Mouse (Mus musculus) liver, postnatal 0 days (tissue): ENCODE measurements around the gene Sprr2d. TPM values are rescaled to one million over a fixed set of nuclear protein-coding genes. Genes with fewer than 3 reads are reported as not detected.

Experiments
- ATAC-seq: fragments of 200-750 bp; cut with Nextera tagmentation; 2 replicates; pipeline ENCODE4 v1.8.0; 2017; ENCODE audit warnings: mild to moderate bottlenecking, moderate library complexity
- DNase-seq: peaks from one replicate; pipeline ENCODE4 v3.0.0-alpha.2; 2016
- H3K27ac ChIP-seq: fragments of 300-500 bp; sonication (generic); 2 replicates; pipeline ENCODE4 v1.5.1; 2014; ENCODE audit warnings: antibody characterized with exemption, moderate library complexity, mild to moderate bottlenecking, low read depth
- H3K27me3 ChIP-seq: fragments of 300-500 bp; sonication (generic); 2 replicates; pipeline ENCODE4 v1.6.1; 2014; ENCODE audit warnings: low read length, control low read depth, mixed read lengths; ENCODE audit not compliant: insufficient read depth
- H3K36me3 ChIP-seq: fragments of 300-500 bp; sonication (generic); replicated peaks from 2 replicates; pipeline ENCODE4 v1.6.1; 2014; ENCODE audit warnings: mild to moderate bottlenecking, control low read depth, low read length, moderate library complexity, mixed read lengths; ENCODE audit not compliant: insufficient read depth
- H3K4me1 ChIP-seq: fragments of 300-500 bp; sonication (generic); 2 replicates; pipeline ENCODE4 v1.6.1; 2014; ENCODE audit warnings: antibody characterized with exemption, mild to moderate bottlenecking, control low read depth; ENCODE audit not compliant: insufficient read depth
- H3K4me2 ChIP-seq: fragments of 300-500 bp; sonication (generic); 2 replicates; pipeline ENCODE4 v1.6.1; 2014; ENCODE audit warnings: low read depth, mild to moderate bottlenecking, low read length, moderate library complexity, mixed read lengths
- H3K4me3 ChIP-seq: fragments of 300-500 bp; sonication (generic); 2 replicates; pipeline ENCODE4 v1.5.1; 2014; ENCODE audit warnings: low read depth, low read length
- H3K9ac ChIP-seq: fragments of 300-500 bp; sonication (generic); replicated peaks from 2 replicates; pipeline ENCODE4 v1.6.1; 2014; ENCODE audit warnings: mild to moderate bottlenecking, moderate library complexity
- H3K9me3 ChIP-seq: fragments of 300-500 bp; sonication (generic); 2 replicates; pipeline ENCODE4 v1.6.1; 2016; ENCODE audit warnings: mild to moderate bottlenecking, control low read depth, low read length, mixed read lengths
- CTCF ChIP-seq: sonication (generic); IDR thresholded peaks from 2 replicates; pipeline ENCODE4 v1.5.1; 2016; ENCODE audit warnings: antibody characterized with exemption, low read depth
- EP300 ChIP-seq: IDR thresholded peaks from 2 replicates; pipeline ENCODE4 v1.6.1; 2016; ENCODE audit warnings: antibody characterized with exemption, low read depth, mild to moderate bottlenecking
- WGBS: fragments of 180-500 bp; shearing (Covaris S2); extraction: QIAGEN DNeasy Blood & Tissue Kit; methylation state at CpG from one replicate; pipeline ENCODE4 v1.1.7; 2014; ENCODE audit not compliant: insufficient replicate concordance; 5-methylcytosine and 5-hydroxymethylcytosine counted together
- polyA plus RNA-seq: library from polyadenylated mRNA; unstranded; fragments of >200 nt; fragmentation: Nextera tagmentation; extraction: Ambion mirVana; gene quantifications from 2 replicates; pipeline ENCODE4 v1.2.1, GENCODE M21; 2015

Sprr2d gene
- polyA plus RNA-seq: not detected in 2 replicates

- DNase-seq (no peak), ATAC-seq (no peak)
- no peak within 1 kb of the TSS for H3K4me2 ChIP-seq
- no peaks in the 10 kb centered on the region for H3K27me3 ChIP-seq
- H3K9ac ChIP-seq: no peak within 1 kb of the TSS
- no peak within 1 kb of the TSS for H3K4me3 ChIP-seq
- TF ChIP-seq CTCF (no peak), EP300 (no peak)
- H3K36me3 ChIP-seq: no peaks in the 10 kb centered on the region
- H3K27ac ChIP-seq: no peak within 1 kb of the TSS
- no peaks in the 10 kb centered on the region for H3K9me3 ChIP-seq
- 85% methylated on average over 5 of the region's 5 CpGs for WGBS
- H3K4me1 ChIP-seq: no peaks in the 10 kb centered on the region
Measured at GRCm38 (mm10) chr3:92338840-92339239, at the start of gene Sprr2d. Gene Sprr2d (plus strand): TSS chr3:92339140.

- no peaks in the 10 kb centered on the region for H3K27me3 ChIP-seq
- H3K27ac ChIP-seq: no peak overlapping the region
- WGBS: 70% methylated on average over 1 of the region's 1 CpGs
- no peaks in the 10 kb centered on the region for H3K9me3 ChIP-seq
- TF ChIP-seq CTCF (no peak), EP300 (no peak)
- H3K36me3 ChIP-seq: no peaks in the 10 kb centered on the region
- H3K4me3 ChIP-seq: no peak overlapping the region
- H3K4me2 ChIP-seq: no peak overlapping the region
- no peak for ATAC-seq
- no peaks in the 10 kb centered on the region for H3K4me1 ChIP-seq
- DNase-seq: no peak
- H3K9ac ChIP-seq: no peak overlapping the region
Measured at GRCm38 (mm10) chr3:92307406-92307805, 31.5 kb upstream of the Sprr2d start.

GRCm38 (mm10) chr3:92316320-92316719 lies 22.6 kb upstream of the Sprr2d start, which contains the start of gene Sprr2b:
Gene Sprr2b (plus strand): TSS chr3:92316620.
- no peaks in the 10 kb centered on the region for H3K36me3 ChIP-seq
- no peaks in the 10 kb centered on the region for H3K4me1 ChIP-seq
- H3K27me3 ChIP-seq: no peaks in the 10 kb centered on the region
- H3K4me2 ChIP-seq: no peak within 1 kb of the TSS
- no peak within 1 kb of the TSS for H3K9ac ChIP-seq
- no peak within 1 kb of the TSS for H3K4me3 ChIP-seq
- WGBS: 60% methylated on average over 2 of the region's 2 CpGs
- ATAC-seq (no peak), DNase-seq (no peak)
- no peak within 1 kb of the TSS for H3K27ac ChIP-seq
- H3K9me3 ChIP-seq: no peaks in the 10 kb centered on the region
- TF ChIP-seq CTCF (no peak), EP300 (no peak)

- Histone ChIP-seq H3K27ac (no peak overlapping the region), H3K4me1 (no peaks in the 10 kb centered on the region), H3K4me3 (no peak overlapping the region), H3K27me3 (no peaks in the 10 kb centered on the region), H3K4me2 (no peak overlapping the region), H3K9ac (no peak overlapping the region), H3K9me3 (no peaks in the 10 kb centered on the region), H3K36me3 (no peaks in the 10 kb centered on the region)
- ATAC-seq: no peak
- WGBS: 60% methylated on average over 2 of the region's 2 CpGs
- no peak for DNase-seq
- TF ChIP-seq CTCF (no peak), EP300 (no peak)
Measured at GRCm38 (mm10) chr3:92317384-92317783, 21.6 kb upstream of the Sprr2d start.

GRCm38 (mm10) chr3:92336278-92336677 lies 2.7 kb upstream of the Sprr2d start:
- H3K9me3 ChIP-seq: no peaks in the 10 kb centered on the region
- no peaks in the 10 kb centered on the region for H3K4me1 ChIP-seq
- no peak overlapping the region for H3K4me3 ChIP-seq
- no peak for ATAC-seq
- no peak for DNase-seq
- H3K9ac ChIP-seq: no peak overlapping the region
- WGBS: 66% methylated on average over 1 of the region's 1 CpGs
- no peak overlapping the region for H3K4me2 ChIP-seq
- TF ChIP-seq EP300 (no peak), CTCF (no peak)
- H3K27me3 ChIP-seq: no peaks in the 10 kb centered on the region
- no peak overlapping the region for H3K27ac ChIP-seq
- no peaks in the 10 kb centered on the region for H3K36me3 ChIP-seq

GRCm38 (mm10) chr3:92351843-92352242 lies 12.9 kb downstream of the Sprr2d start, which contains the start of gene Sprr2e:
Gene Sprr2e (plus strand): TSS chr3:92352143.
- Histone ChIP-seq H3K4me3 (no peak within 1 kb of the TSS), H3K27ac (no peak within 1 kb of the TSS), H3K27me3 (no peaks in the 10 kb centered on the region), H3K4me1 (no peaks in the 10 kb centered on the region), H3K9me3 (no peaks in the 10 kb centered on the region), H3K4me2 (no peak within 1 kb of the TSS), H3K9ac (no peak within 1 kb of the TSS), H3K36me3 (no peaks in the 10 kb centered on the region)
- ATAC-seq: no peak
- DNase-seq: no peak
- no peak for TF ChIP-seq CTCF
- TF ChIP-seq EP300: no peak
- WGBS: 63% methylated on average over 2 of the region's 2 CpGs

GRCm38 (mm10) chr3:92361619-92362018 lies 22.7 kb downstream of the Sprr2d start:
- Histone ChIP-seq H3K27me3 (no peaks in the 10 kb centered on the region), H3K9me3 (peaks cover 2% of the 10 kb centered on the region; the same call in 1 of the 2 replicates), H3K9ac (no peak overlapping the region), H3K4me1 (no peaks in the 10 kb centered on the region), H3K36me3 (no peaks in the 10 kb centered on the region), H3K4me2 (no peak overlapping the region), H3K27ac (no peak overlapping the region), H3K4me3 (no peak overlapping the region)
- TF ChIP-seq CTCF (no peak), EP300 (no peak)
- ATAC-seq: no peak
- no peak for DNase-seq
